Mouse (Mus musculus): ENCODE results near the gene Gzmn. TPM values are rescaled to one million over a fixed set of nuclear protein-coding genes. Genes with fewer than 3 reads are reported as not detected.

The Gzmn gene
- total and polyA plus RNA-seq, 3 experiments: not detected

DNA sequence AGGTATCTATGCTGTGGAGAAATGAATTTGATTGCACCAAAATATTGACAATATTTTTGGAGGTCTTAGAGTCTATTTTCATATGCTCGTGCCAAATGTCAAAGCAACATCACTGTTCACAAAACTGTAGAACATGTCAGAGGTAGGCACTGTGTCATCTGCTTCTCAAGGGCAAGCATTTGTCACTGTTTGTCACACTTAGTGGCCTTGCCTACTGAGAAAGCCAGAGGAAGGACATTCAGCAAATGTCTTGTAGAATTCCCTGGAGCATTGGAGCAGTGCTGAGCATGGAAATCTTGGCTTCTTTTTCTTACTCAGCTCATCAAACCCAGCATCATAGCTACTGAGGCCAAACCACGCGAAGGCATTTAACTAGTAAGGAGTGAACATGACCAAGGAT is 50.9 kb downstream of the Gzmn start:
- Histone ChIP-seq H3K4me1 (ENCODE audit: control insufficient read depth in 1 of 2, insufficient read depth in 2 of 2) (no peaks in the 10 kb centered on the region), H3K9me3 (replicated peaks; ENCODE audit: low read length) (no peaks in the 10 kb centered on the region), H3K27ac (ENCODE audit: insufficient read depth, low read depth) (no peak overlapping the region), H3K36me3 (replicated peaks in 1 of 2; ENCODE audit: control insufficient read depth in 1 of 2, insufficient read depth in 1 of 2, low read length in 1 of 2) (no peaks in the 10 kb centered on the region), H3K9ac (ENCODE audit: insufficient read depth, low read depth) (no peak overlapping the region), H3K79me2 (replicated peaks; ENCODE audit: control insufficient read depth, extremely low read depth, insufficient read depth, poor library complexity, severe bottlenecking) (no peaks in the 10 kb centered on the region), H3K27me3 (replicated peaks) (no peaks in the 10 kb centered on the region), H3K4me2 (ENCODE audit: insufficient read depth, low read depth, poor library complexity, severe bottlenecking) (no peak overlapping the region), H3K4me3 (replicated peaks in 1 of 3; ENCODE audit: low read depth in 2 of 3, low read length in 2 of 3, poor library complexity in 1 of 3) (no peak overlapping the region)
- DNase-seq (ENCODE audit: extremely low read depth): no peak
- in situ Hi-C loops (cut with MboI; ENCODE audit: low pct_ligation_motif_present, low pct_unique_long_range_greater_than_20kb, low sequenced_read_pairs) (no loop called here), dilution Hi-C loops (cut with MboI; ENCODE audit: extremely low pct_ligation_motif_present, extremely low pct_unique_long_range_greater_than_20kb, low sequenced_read_pairs) (no loop called here)
- TF ChIP-seq SMC3 (IDR thresholded peaks at IDR 0.05; ENCODE audit: low read depth, low read length) (no peak), JUND (conservative IDR thresholded peaks at IDR 0.05; ENCODE audit: low read depth, low read length) (no peak)

DNA sequence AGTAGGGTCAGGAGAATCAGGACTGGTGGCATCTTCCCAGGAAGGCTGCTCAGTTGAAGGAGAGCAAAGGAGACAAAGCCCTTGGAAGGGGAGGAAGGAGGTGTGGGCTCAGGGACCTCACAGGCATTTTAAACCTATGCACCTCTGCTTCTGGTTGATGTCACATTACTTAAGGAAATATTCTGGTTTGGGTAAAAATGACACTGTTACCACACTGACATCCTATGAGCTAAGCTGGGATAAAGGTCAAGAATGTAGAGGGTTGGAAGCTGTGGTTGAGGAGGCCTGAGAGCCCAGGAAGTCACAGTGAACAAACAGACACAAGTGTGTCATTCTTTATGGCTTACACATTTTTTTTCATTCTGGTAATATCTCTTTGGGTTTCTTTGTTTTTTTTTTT is 53.9 kb downstream of the Gzmn start, which contains the start of gene Gzme:
Gzme (minus strand) TSS at position 101 of the 400 bp plus-strand sequence.
- Histone ChIP-seq H3K9ac (ENCODE audit: insufficient read depth, low read depth) (no peak within 1 kb of the TSS), H3K4me2 (ENCODE audit: insufficient read depth, low read depth, poor library complexity, severe bottlenecking) (no peak within 1 kb of the TSS), H3K4me3 (replicated peaks in 1 of 3; ENCODE audit: low read depth in 2 of 3, low read length in 2 of 3, poor library complexity in 1 of 3) (no peak within 1 kb of the TSS), H3K4me1 (ENCODE audit: control insufficient read depth in 1 of 2, insufficient read depth in 2 of 2) (no peaks in the 10 kb centered on the region), H3K27me3 (replicated peaks) (no peaks in the 10 kb centered on the region), H3K36me3 (replicated peaks in 1 of 2; ENCODE audit: control insufficient read depth in 1 of 2, insufficient read depth in 1 of 2, low read length in 1 of 2) (no peaks in the 10 kb centered on the region), H3K27ac (ENCODE audit: insufficient read depth, low read depth) (no peak within 1 kb of the TSS), H3K79me2 (replicated peaks; ENCODE audit: control insufficient read depth, extremely low read depth, insufficient read depth, poor library complexity, severe bottlenecking) (no peaks in the 10 kb centered on the region), H3K9me3 (replicated peaks; ENCODE audit: low read length) (no peaks in the 10 kb centered on the region)
- in situ Hi-C loops (cut with MboI; ENCODE audit: low pct_ligation_motif_present, low pct_unique_long_range_greater_than_20kb, low sequenced_read_pairs): no loop called here
- DNase-seq (ENCODE audit: extremely low read depth): no peak
- dilution Hi-C loops (cut with MboI; ENCODE audit: extremely low pct_ligation_motif_present, extremely low pct_unique_long_range_greater_than_20kb, low sequenced_read_pairs): no loop called here
- TF ChIP-seq SIN3A (IDR thresholded peaks at IDR 0.05; ENCODE audit: low read length): no peak
- no peak for TF ChIP-seq BHLHE40 (IDR thresholded peaks at IDR 0.05; ENCODE audit: low read depth, low read length)
- no peak for TF ChIP-seq KAT2A (IDR thresholded peaks at IDR 0.05; ENCODE audit: insufficient replicate concordance, low read length)
- no peak for TF ChIP-seq E2F4 (IDR thresholded peaks at IDR 0.05; ENCODE audit: insufficient replicate concordance, low read depth, low read length)
- no peak for TF ChIP-seq RCOR1 (conservative IDR thresholded peaks at IDR 0.05; ENCODE audit: low read depth, low read length)
- no peak for TF ChIP-seq HCFC1 (IDR thresholded peaks at IDR 0.05; ENCODE audit: low read depth, low read length)
- TF ChIP-seq MAFK (IDR thresholded peaks at IDR 0.05; ENCODE audit: insufficient replicate concordance, low read length): no peak
- TF ChIP-seq USF2 (conservative IDR thresholded peaks at IDR 0.05; ENCODE audit: low read depth, low read length): no peak
- TF ChIP-seq ZNF384 (IDR thresholded peaks at IDR 0.05; ENCODE audit: low read depth, low read length): no peak
- no peak for TF ChIP-seq GABPA (IDR thresholded peaks at IDR 0.05; ENCODE audit: insufficient replicate concordance, low read depth, low read length)
- no peak for TF ChIP-seq TBP (conservative IDR thresholded peaks at IDR 0.05; ENCODE audit: low read depth, low read length)
- TF ChIP-seq ETS1 (conservative IDR thresholded peaks at IDR 0.05; ENCODE audit: low read depth, low read length): no peak
- TF ChIP-seq CHD1 (IDR thresholded peaks at IDR 0.05; ENCODE audit: low read depth, low read length): no peak
- no peak for TF ChIP-seq MYC (IDR thresholded peaks at IDR 0.05; ENCODE audit: low read depth, low read length)
- no peak for TF ChIP-seq SMC3 (IDR thresholded peaks at IDR 0.05; ENCODE audit: low read depth, low read length)

Other genes starting within 250 kb of the Gzmn start
- not detected in 2 replicates for gene Cma1, start 229.9 kb downstream of the Gzmn start, total RNA-seq (2012; rRNA removed)
- gene Cma1, start 229.9 kb downstream of the Gzmn start, total RNA-seq (2014; rRNA removed): not detected in 2 replicates
- not detected in 2 replicates for gene Cma1, start 229.9 kb downstream of the Gzmn start, polyA plus RNA-seq (2012; ENCODE audit: insufficient read length, low read depth)
- not detected in 2 replicates for gene Cma2, start 223.6 kb downstream of the Gzmn start, total RNA-seq (2012; rRNA removed)
- not detected in 2 replicates for gene Cma2, start 223.6 kb downstream of the Gzmn start, total RNA-seq (2014; rRNA removed)
- not detected in 2 replicates for gene Cma2, start 223.6 kb downstream of the Gzmn start, polyA plus RNA-seq (2012; ENCODE audit: insufficient read length, low read depth)
- 0.17 TPM in 1 of 2 replicates, not detected in the other for gene Mcpt1, start 156.6 kb downstream of the Gzmn start, total RNA-seq (2012; rRNA removed)
- 0.66 and 1.0 TPM in 2 replicates for gene Mcpt1, start 156.6 kb downstream of the Gzmn start, total RNA-seq (2014; rRNA removed)
- gene Mcpt1, start 156.6 kb downstream of the Gzmn start, polyA plus RNA-seq (2012; ENCODE audit: insufficient read length, low read depth): 0.39 and 0.41 TPM in 2 replicates
- 0.17 and 0.25 TPM in 2 replicates for gene Mcpt9, start 144.1 kb downstream of the Gzmn start, total RNA-seq (2012; rRNA removed)
- gene Mcpt9, start 144.1 kb downstream of the Gzmn start, total RNA-seq (2014; rRNA removed): 0.22 and 0.28 TPM in 2 replicates
- gene Mcpt9, start 144.1 kb downstream of the Gzmn start, polyA plus RNA-seq (2012; ENCODE audit: insufficient read length, low read depth): 0.29 TPM in 1 of 2 replicates, not detected in the other
- 0.13 TPM in 1 of 2 replicates, not detected in the other for gene Mcpt2, start 132.6 kb downstream of the Gzmn start, total RNA-seq (2012; rRNA removed)
- gene Mcpt2, start 132.6 kb downstream of the Gzmn start, total RNA-seq (2014; rRNA removed): not detected in 2 replicates
- not detected in 2 replicates for gene Mcpt2, start 132.6 kb downstream of the Gzmn start, polyA plus RNA-seq (2012; ENCODE audit: insufficient read length, low read depth)
- gene Mcpt4, start 112.3 kb downstream of the Gzmn start, total RNA-seq (2012; rRNA removed): not detected in 2 replicates
- not detected in 2 replicates for gene Mcpt4, start 112.3 kb downstream of the Gzmn start, total RNA-seq (2014; rRNA removed)
- not detected in 2 replicates for gene Mcpt4, start 112.3 kb downstream of the Gzmn start, polyA plus RNA-seq (2012; ENCODE audit: insufficient read length, low read depth)
- not detected in 2 replicates for gene Mcpt8, start 89.3 kb downstream of the Gzmn start, total RNA-seq (2012; rRNA removed)
- gene Mcpt8, start 89.3 kb downstream of the Gzmn start, total RNA-seq (2014; rRNA removed): not detected in 2 replicates
- gene Mcpt8, start 89.3 kb downstream of the Gzmn start, polyA plus RNA-seq (2012; ENCODE audit: insufficient read length, low read depth): not detected in 2 replicates
- gene Ctsg, start 72.0 kb downstream of the Gzmn start, total RNA-seq (2012; rRNA removed): not detected in 2 replicates
- not detected in 2 replicates for gene Ctsg, start 72.0 kb downstream of the Gzmn start, total RNA-seq (2014; rRNA removed)
- not detected in 2 replicates for gene Ctsg, start 72.0 kb downstream of the Gzmn start, polyA plus RNA-seq (2012; ENCODE audit: insufficient read length, low read depth)
- gene Gzme, start 54.0 kb downstream of the Gzmn start, total RNA-seq (2012; rRNA removed): not detected in 2 replicates
- gene Gzme, start 54.0 kb downstream of the Gzmn start, total RNA-seq (2014; rRNA removed): not detected in 2 replicates
- not detected in 2 replicates for gene Gzme, start 54.0 kb downstream of the Gzmn start, polyA plus RNA-seq (2012; ENCODE audit: insufficient read length, low read depth)
- not detected in 2 replicates for gene Gzmd, start 42.0 kb downstream of the Gzmn start, total RNA-seq (2012; rRNA removed)
- gene Gzmd, start 42.0 kb downstream of the Gzmn start, total RNA-seq (2014; rRNA removed): not detected in 2 replicates
- gene Gzmd, start 42.0 kb downstream of the Gzmn start, polyA plus RNA-seq (2012; ENCODE audit: insufficient read length, low read depth): not detected in 2 replicates
- not detected in 2 replicates for gene Gzmg, start 15.0 kb downstream of the Gzmn start, total RNA-seq (2012; rRNA removed)
- gene Gzmg, start 15.0 kb downstream of the Gzmn start, total RNA-seq (2014; rRNA removed): not detected in 2 replicates
- gene Gzmg, start 15.0 kb downstream of the Gzmn start, polyA plus RNA-seq (2012; ENCODE audit: insufficient read length, low read depth): not detected in 2 replicates
- gene Gzmf, start 36.8 kb upstream of the Gzmn start, total RNA-seq (2012; rRNA removed): not detected in 2 replicates
- not detected in 2 replicates for gene Gzmf, start 36.8 kb upstream of the Gzmn start, total RNA-seq (2014; rRNA removed)
- gene Gzmf, start 36.8 kb upstream of the Gzmn start, polyA plus RNA-seq (2012; ENCODE audit: insufficient read length, low read depth): not detected in 2 replicates
- gene Gzmc, start 60.1 kb upstream of the Gzmn start, total RNA-seq (2012; rRNA removed): not detected in 2 replicates
- not detected in 2 replicates for gene Gzmc, start 60.1 kb upstream of the Gzmn start, total RNA-seq (2014; rRNA removed)
- gene Gzmc, start 60.1 kb upstream of the Gzmn start, polyA plus RNA-seq (2012; ENCODE audit: insufficient read length, low read depth): not detected in 2 replicates
- gene Gzmb, start 87.7 kb upstream of the Gzmn start, total RNA-seq (2012; rRNA removed): not detected in 2 replicates
- gene Gzmb, start 87.7 kb upstream of the Gzmn start, total RNA-seq (2014; rRNA removed): not detected in 2 replicates
- not detected in 2 replicates for gene Gzmb, start 87.7 kb upstream of the Gzmn start, polyA plus RNA-seq (2012; ENCODE audit: insufficient read length, low read depth)
- gene Atp12a, start 190.5 kb upstream of the Gzmn start, total RNA-seq (2012; rRNA removed): not detected in 2 replicates
- not detected in 2 replicates for gene Atp12a, start 190.5 kb upstream of the Gzmn start, total RNA-seq (2014; rRNA removed)
- not detected in 2 replicates for gene Atp12a, start 190.5 kb upstream of the Gzmn start, polyA plus RNA-seq (2012; ENCODE audit: insufficient read length, low read depth)
- not detected in 2 replicates for gene Rnf17, start 228.0 kb upstream of the Gzmn start, total RNA-seq (2012; rRNA removed)
- 0.11 TPM in 1 of 2 replicates, not detected in the other for gene Rnf17, start 228.0 kb upstream of the Gzmn start, total RNA-seq (2014; rRNA removed)
- not detected in 2 replicates for gene Rnf17, start 228.0 kb upstream of the Gzmn start, polyA plus RNA-seq (2012; ENCODE audit: insufficient read length, low read depth)

Measured in CH12.LX (cell line).